Mouse (Mus musculus) heart, embryonic 14.5 days (tissue): ENCODE measurements around the gene Adamtsl1. TPM values are rescaled to one million over a fixed set of nuclear protein-coding genes. Genes with fewer than 3 reads are reported as not detected.

Source experiments
- ATAC-seq: fragments of 200-750 bp; cut with Nextera tagmentation; 2 replicates; pipeline ENCODE4 v1.8.0; 2017; ENCODE audit warnings: low read depth, moderate TSS enrichment; ENCODE audit not compliant: insufficient number of reproducible peaks, insufficient read depth, low FRiP score
- H3K27ac ChIP-seq, 2 experiments: fragments of 200-500 bp in 1 of 2; fragments of 300-500 bp in 1 of 2; sonication (generic) in 1 of 2; replicated peaks in 1 of 2; 2 replicates each; pipeline ENCODE4 v1.5.1; 2012 to 2014; ENCODE audit warnings: low read depth in 2 of 2, low read length in 2 of 2, control low read depth in 1 of 2, mild to moderate bottlenecking in 1 of 2, mixed read lengths in 1 of 2; ENCODE audit not compliant: control insufficient read depth in 1 of 2, insufficient read depth in 1 of 2
- H3K27me3 ChIP-seq: fragments of 300-500 bp; sonication (generic); 2 replicates; pipeline ENCODE4 v1.6.1; 2014; ENCODE audit warnings: mild to moderate bottlenecking, low read length, control low read depth; ENCODE audit not compliant: control insufficient read depth, insufficient read depth
- H3K36me3 ChIP-seq: fragments of 300-500 bp; sonication (generic); 2 replicates; pipeline ENCODE4 v1.6.1; 2014; ENCODE audit warnings: mild to moderate bottlenecking, control low read depth, low read length, mixed read lengths; ENCODE audit not compliant: control insufficient read depth, insufficient read depth
- H3K4me1 ChIP-seq, 2 experiments: fragments of 200-500 bp in 1 of 2; fragments of 300-500 bp in 1 of 2; sonication (generic) in 1 of 2; 2 replicates each; pipeline ENCODE4 v1.6.1; 2012 to 2014; ENCODE audit warnings: low read length in 2 of 2, control low read depth in 1 of 2, mixed read lengths in 1 of 2; ENCODE audit not compliant: control insufficient read depth in 2 of 2, insufficient read depth in 2 of 2
- H3K4me2 ChIP-seq: fragments of 300-500 bp; sonication (generic); 2 replicates; pipeline ENCODE4 v1.6.1; 2014; ENCODE audit warnings: mild to moderate bottlenecking, low read length
- H3K4me3 ChIP-seq, 2 experiments: fragments of 200-500 bp in 1 of 2; fragments of 300-500 bp in 1 of 2; sonication (generic) in 1 of 2; 2 replicates each; pipeline ENCODE4 v1.5.1; 2012 to 2014; ENCODE audit warnings: low read length in 2 of 2, mild to moderate bottlenecking in 2 of 2, control low read depth in 1 of 2, low read depth in 1 of 2, moderate library complexity in 1 of 2; ENCODE audit not compliant: control insufficient read depth in 1 of 2, insufficient read depth in 1 of 2
- H3K9ac ChIP-seq: fragments of 300-500 bp; sonication (generic); 2 replicates; pipeline ENCODE4 v1.6.1; 2014; ENCODE audit warnings: mild to moderate bottlenecking, low read length
- H3K9me3 ChIP-seq: fragments of 300-500 bp; sonication (generic); 2 replicates; pipeline ENCODE4 v1.6.1; 2016; ENCODE audit warnings: low read length, control low read depth; ENCODE audit not compliant: control insufficient read depth
- WGBS: fragments of 180-500 bp; shearing (Covaris S2); extraction: QIAGEN DNeasy Blood & Tissue Kit; methylation state at CpG from one replicate; pipeline ENCODE4 v1.1.7; 2014; 5-methylcytosine and 5-hydroxymethylcytosine counted together
- polyA plus RNA-seq: library from polyadenylated mRNA; unstranded; fragments of >200 nt; fragmentation: Nextera tagmentation; extraction: Ambion mirVana; gene quantifications from 2 replicates; pipeline ENCODE4 v1.2.1, GENCODE M21; 2014

Adamtsl1 gene
- polyA plus RNA-seq, 1 experiment from 2014 or later, result 16.2 TPM

DNA sequence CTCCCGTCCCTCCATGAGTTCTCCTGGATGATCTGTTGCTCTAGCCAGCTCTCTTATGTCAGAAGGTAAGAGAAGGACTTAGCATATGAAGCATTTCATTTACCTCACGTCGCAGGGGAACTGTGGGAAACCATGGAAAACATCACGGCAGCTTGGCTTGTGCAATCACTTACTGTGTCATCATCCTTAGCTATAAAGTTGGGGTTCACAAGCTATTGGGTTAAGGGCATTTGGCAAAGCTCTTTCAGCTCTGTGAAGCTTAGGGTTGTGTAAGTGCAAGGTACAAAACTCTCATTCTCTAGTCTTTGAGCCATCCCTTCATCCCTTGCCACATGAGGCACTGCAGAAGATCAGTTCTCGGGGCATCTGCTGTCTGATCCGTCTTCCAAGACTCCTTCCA, 787.5 kb downstream of the Adamtsl1 start:
- H3K4me2 ChIP-seq, result no peak overlapping the region
- no peak for ATAC-seq
- H3K9ac ChIP-seq, result no peak overlapping the region
- H3K4me3 ChIP-seq, result no peak overlapping the region
- no peak overlapping the region for H3K27ac ChIP-seq
- 82% methylated on average over 6 of the region's 6 CpGs for WGBS
- no peaks in the 10 kb centered on the region for H3K9me3 ChIP-seq
- H3K36me3 ChIP-seq, result no peaks in the 10 kb centered on the region
- H3K27me3 ChIP-seq, result no peaks in the 10 kb centered on the region
- H3K4me1 ChIP-seq, result no peaks in the 10 kb centered on the region

- H3K36me3 ChIP-seq, result no peaks in the 10 kb centered on the region
- H3K4me1 ChIP-seq, result no peaks in the 10 kb centered on the region
- no peak overlapping the region for H3K4me3 ChIP-seq
- H3K27ac ChIP-seq, result no peak overlapping the region
- WGBS, result 65% methylated on average over 4 of the region's 4 CpGs
- no peak overlapping the region for H3K4me2 ChIP-seq
- no peaks in the 10 kb centered on the region for H3K27me3 ChIP-seq
- no peak for ATAC-seq
- H3K9ac ChIP-seq, result no peak overlapping the region
- H3K9me3 ChIP-seq, result no peaks in the 10 kb centered on the region
Measured at GRCm38 (mm10) chr4:86302095-86302494, 788.1 kb downstream of the Adamtsl1 start.

DNA sequence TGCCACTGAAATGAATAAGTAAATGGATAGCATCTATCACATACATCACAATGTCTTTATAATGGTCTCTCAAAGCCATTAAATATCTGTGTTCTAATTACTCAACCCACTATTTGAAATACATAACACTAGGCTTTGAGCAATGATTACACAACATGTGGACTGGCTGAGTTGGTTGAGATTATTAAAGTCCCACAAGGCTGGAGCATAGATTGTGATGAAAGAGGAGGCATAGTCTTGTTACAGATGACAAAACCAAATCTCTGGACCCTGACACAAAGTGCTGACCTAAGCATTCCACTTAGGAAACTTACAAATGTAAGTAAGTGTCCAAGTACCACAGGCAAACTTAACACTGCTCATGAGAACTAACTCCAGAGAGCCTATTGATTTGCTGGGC, 792.8 kb downstream of the Adamtsl1 start:
- H3K9me3 ChIP-seq, result no peaks in the 10 kb centered on the region
- H3K27me3 ChIP-seq, result no peaks in the 10 kb centered on the region
- H3K4me2 ChIP-seq, result no peak overlapping the region
- H3K4me3 ChIP-seq, result no peak overlapping the region
- no peak overlapping the region for H3K9ac ChIP-seq
- no peaks in the 10 kb centered on the region for H3K36me3 ChIP-seq
- no peak overlapping the region for H3K27ac ChIP-seq
- H3K4me1 ChIP-seq, result peaks cover 10 to 17% of the 10 kb centered on the region in 2 experiments
- no peak for ATAC-seq

- Histone ChIP-seq H3K4me3 (no peak overlapping the region), H3K9me3 (no peaks in the 10 kb centered on the region), H3K9ac (no peak overlapping the region), H3K4me2 (no peak overlapping the region), H3K27ac (no peak overlapping the region), H3K36me3 (no peaks in the 10 kb centered on the region), H3K27me3 (no peaks in the 10 kb centered on the region), H3K4me1 (peaks cover 10 to 24% of the 10 kb centered on the region in 2 experiments)
- 94% methylated on average over 2 of the region's 2 CpGs for WGBS
- ATAC-seq, result no peak
Measured at GRCm38 (mm10) chr4:86309178-86309577, 795.2 kb downstream of the Adamtsl1 start.

GRCm38 (mm10) chr4:86310806-86311730, 797.1 kb downstream of the Adamtsl1 start:
- peak; percentile 68 for ATAC-seq
- H3K9me3 ChIP-seq, result no peaks in the 10 kb centered on the region
- H3K4me3 ChIP-seq, result no peak overlapping the region
- WGBS, result 15% methylated on average over 7 of the region's 7 CpGs
- peak overlapping the region; percentile 90 for H3K27ac ChIP-seq
- no peaks in the 10 kb centered on the region for H3K27me3 ChIP-seq
- no peak overlapping the region for H3K9ac ChIP-seq
- H3K36me3 ChIP-seq, result no peaks in the 10 kb centered on the region
- peaks cover 20 to 43% of the 10 kb centered on the region in 2 experiments for H3K4me1 ChIP-seq
- no peak overlapping the region for H3K4me2 ChIP-seq

DNA sequence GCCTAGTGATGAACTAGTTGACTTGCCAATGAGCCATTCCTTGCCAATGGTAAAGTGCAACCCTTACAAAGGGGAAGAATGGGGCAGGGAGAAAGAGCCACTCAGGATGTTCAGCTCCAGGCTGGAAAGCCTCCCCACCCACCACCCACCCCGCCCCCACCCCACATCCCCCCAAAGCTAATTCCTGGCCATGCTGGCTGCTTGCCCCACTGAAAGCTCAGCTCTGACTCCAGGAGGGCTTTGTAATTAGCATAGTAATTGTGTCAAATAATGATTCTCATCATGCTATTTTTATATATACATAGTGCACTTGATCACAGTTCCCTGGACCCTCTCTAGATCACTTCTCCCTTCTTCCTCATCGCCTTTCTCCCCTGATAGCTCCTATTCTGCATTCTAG, 798.4 kb downstream of the Adamtsl1 start:
- Histone ChIP-seq H3K4me2 (no peak overlapping the region), H3K4me3 (no peak overlapping the region), H3K27ac (peak overlapping the region in 1 of 2 experiments; percentile 90; a peak in 1 of 4 replicates), H3K9ac (no peak overlapping the region), H3K36me3 (no peaks in the 10 kb centered on the region), H3K27me3 (no peaks in the 10 kb centered on the region), H3K4me1 (peaks cover 28 to 56% of the 10 kb centered on the region in 2 experiments), H3K9me3 (no peaks in the 10 kb centered on the region)
- 91% methylated on average over 2 of the region's 2 CpGs for WGBS
- ATAC-seq, result no peak

GRCm38 (mm10) chr4:86314442-86314841, 800.5 kb downstream of the Adamtsl1 start:
- H3K27ac ChIP-seq, result peak overlapping the region; percentile 24 to 84; a peak in 3 of 4 replicates
- no peak overlapping the region for H3K9ac ChIP-seq
- H3K36me3 ChIP-seq, result no peaks in the 10 kb centered on the region
- H3K27me3 ChIP-seq, result no peaks in the 10 kb centered on the region
- WGBS, result 75% methylated on average over 3 of the region's 3 CpGs
- no peaks in the 10 kb centered on the region for H3K9me3 ChIP-seq
- no peak overlapping the region for H3K4me3 ChIP-seq
- H3K4me1 ChIP-seq, result peaks cover 30 to 64% of the 10 kb centered on the region in 2 experiments
- H3K4me2 ChIP-seq, result no peak overlapping the region
- no peak for ATAC-seq
